Mouse (Mus musculus) lung, postnatal 25 days (tissue): ENCODE data around the gene Mapk8ip1.
A peak's percentile ranks its signal among the peaks of the same experiment; 100 is the strongest.

ENCODE experiments used
- DNase-seq: peaks from one replicate; pipeline ENCODE4 v3.0.0; 2022; ENCODE audit warnings: low spot score

Gene Mapk8ip1

GRCm38 (mm10) chr2:92401091-92401561 is at the start of gene Mapk8ip1:
Mapk8ip1 (minus strand) TSS chr2:92401263.
- no peak for DNase-seq

DNA sequence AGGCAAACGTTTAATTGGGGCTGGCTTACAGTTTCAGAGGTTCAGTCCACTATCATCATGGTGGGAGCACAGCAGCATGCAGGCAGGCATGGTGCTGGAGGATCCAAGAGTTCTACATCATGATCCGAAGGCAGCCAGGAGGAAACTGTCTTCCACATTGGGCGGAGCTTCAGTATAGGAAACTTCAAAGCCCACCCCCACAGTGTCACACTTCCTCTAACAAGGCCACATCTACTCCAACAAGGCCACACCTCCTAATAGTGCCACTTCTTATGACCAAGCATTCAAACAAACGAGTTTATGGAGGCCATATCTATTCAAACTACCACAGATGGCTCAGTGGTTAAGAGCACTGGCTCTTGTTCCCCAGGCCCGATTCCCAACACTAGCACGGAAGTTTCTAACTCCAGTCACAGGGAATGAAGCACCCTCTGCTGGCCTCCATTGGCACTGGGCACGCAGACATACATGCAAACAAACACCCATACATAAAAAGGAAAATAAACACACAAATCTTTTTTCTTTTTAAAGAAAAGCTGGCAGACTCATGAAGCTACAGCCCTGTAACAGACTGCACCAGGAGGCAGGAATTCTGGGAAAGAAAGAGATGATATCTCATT is 46.2 kb upstream of the Mapk8ip1 start:
- no peak for DNase-seq

DNA sequence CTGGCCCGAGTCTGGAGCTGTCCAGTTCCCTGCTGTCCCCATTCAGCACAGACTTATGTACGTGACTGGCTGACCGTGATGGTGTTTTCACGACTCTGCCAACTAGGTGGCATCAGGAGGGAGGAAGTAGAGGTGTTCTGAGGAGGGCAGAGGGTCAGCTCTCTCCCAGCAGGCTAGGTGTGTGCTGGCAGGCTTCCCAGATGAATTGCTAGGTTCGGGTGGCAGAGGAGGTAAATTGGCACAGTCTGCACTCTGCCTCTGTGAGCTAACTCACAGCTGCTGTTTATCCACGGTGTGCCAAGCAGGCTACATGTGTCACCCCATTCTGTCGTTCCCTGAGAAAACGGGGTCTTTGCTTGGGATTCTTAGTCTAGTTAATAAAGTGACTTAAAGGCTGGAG is 45.6 kb upstream of the Mapk8ip1 start:
- no peak for DNase-seq

GRCm38 (mm10) chr2:92445890-92446289 is 44.8 kb upstream of the Mapk8ip1 start:
- DNase-seq, result no peak

DNA sequence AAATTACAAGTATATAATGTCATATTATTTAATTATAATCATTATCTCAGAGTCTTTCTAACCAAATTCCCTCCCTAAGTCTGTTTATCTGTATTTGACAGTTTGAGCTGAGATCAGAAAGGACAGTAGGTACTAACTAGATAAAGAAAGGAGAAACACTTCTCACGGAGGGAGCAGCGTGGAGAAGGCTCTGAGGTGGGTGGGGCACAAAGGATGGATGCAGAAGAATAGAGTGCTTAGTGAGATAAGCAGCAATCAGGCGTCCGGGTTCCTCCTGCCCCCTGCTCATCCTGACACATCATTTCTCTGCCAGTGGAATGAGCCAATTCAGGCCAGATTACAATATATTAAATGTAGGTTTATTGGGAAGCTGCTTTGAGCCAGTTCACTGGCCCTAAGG is 43.3 kb upstream of the Mapk8ip1 start:
- no peak for DNase-seq

- no peak for DNase-seq
Measured at GRCm38 (mm10) chr2:92443313-92443712, 42.2 kb upstream of the Mapk8ip1 start.

- no peak for DNase-seq
Measured at GRCm38 (mm10) chr2:92442419-92443001, 41.4 kb upstream of the Mapk8ip1 start.

GRCm38 (mm10) chr2:92440432-92440831 is 39.4 kb upstream of the Mapk8ip1 start:
- DNase-seq, result no peak

- no peak for DNase-seq
Measured at GRCm38 (mm10) chr2:92438567-92438966, 37.5 kb upstream of the Mapk8ip1 start.

GRCm38 (mm10) chr2:92437875-92438274 is 36.8 kb upstream of the Mapk8ip1 start:
- peak; percentile 88 for DNase-seq

DNA sequence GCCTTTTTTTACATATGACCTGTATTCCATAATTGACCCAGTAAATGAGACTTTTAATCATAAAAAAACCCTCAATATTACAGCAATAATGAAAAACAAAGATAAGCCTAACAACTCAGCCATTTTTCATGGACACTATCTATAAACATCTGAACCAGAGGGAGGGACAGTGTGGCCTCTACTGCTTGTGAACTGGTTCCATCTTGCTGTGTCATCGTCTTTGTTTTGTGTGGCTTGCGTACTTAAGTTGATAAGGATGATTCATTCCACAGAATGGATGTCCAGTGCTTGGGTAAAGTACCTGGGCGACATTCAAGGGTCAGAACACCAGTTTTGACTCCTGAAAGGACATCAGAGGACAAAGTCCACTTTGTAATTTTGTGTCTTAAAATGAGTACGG is 36.3 kb upstream of the Mapk8ip1 start:
- no peak for DNase-seq

- no peak for DNase-seq
Measured at GRCm38 (mm10) chr2:92435023-92435422, 34.0 kb upstream of the Mapk8ip1 start.

- DNase-seq, result peak; percentile 61
Measured at GRCm38 (mm10) chr2:92434375-92434745, 33.3 kb upstream of the Mapk8ip1 start.

DNA sequence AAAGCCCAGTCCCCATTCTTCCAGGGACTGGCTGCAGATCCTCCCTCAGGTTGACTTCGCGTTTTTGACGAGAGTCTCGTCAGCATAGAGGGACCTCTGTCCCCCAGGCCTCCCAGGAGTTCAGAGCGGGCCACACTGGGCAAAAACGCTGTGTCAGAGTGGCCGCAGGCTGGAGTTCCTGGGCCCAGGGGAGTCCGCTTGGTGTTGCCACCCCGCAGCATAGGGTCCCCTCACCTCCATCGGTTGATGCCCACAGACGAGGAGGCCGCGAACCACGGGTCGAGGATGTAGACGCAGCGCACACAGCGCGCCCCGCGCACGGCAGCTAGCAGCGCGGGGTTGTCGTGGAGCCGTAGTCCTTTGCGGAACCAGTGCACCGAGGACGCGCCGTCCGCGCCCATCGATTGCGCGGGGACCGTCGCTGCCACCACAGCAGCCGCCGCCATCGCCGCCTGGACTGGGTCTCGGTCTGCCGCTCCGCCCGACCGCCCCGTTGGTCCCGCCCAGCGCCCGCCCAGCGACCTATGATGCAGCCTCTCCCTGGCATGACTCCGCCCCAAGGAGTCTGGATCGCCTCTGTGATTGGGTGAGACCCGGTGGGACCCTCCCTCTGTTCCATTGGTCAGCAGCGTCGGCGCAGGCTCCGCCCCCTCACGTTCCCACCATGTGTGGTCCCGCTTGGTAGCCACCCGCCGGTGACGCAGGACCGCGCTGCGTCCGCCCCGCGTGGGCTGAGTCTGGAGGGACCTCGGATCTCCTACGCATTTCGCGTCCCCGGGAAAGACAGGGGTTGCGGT is 32.7 kb upstream of the Mapk8ip1 start, which contains the start of gene Cry2:
Cry2 (minus strand) TSS at position 466 of the 797 bp plus-strand sequence.
- peak; percentile 99 for DNase-seq

DNA sequence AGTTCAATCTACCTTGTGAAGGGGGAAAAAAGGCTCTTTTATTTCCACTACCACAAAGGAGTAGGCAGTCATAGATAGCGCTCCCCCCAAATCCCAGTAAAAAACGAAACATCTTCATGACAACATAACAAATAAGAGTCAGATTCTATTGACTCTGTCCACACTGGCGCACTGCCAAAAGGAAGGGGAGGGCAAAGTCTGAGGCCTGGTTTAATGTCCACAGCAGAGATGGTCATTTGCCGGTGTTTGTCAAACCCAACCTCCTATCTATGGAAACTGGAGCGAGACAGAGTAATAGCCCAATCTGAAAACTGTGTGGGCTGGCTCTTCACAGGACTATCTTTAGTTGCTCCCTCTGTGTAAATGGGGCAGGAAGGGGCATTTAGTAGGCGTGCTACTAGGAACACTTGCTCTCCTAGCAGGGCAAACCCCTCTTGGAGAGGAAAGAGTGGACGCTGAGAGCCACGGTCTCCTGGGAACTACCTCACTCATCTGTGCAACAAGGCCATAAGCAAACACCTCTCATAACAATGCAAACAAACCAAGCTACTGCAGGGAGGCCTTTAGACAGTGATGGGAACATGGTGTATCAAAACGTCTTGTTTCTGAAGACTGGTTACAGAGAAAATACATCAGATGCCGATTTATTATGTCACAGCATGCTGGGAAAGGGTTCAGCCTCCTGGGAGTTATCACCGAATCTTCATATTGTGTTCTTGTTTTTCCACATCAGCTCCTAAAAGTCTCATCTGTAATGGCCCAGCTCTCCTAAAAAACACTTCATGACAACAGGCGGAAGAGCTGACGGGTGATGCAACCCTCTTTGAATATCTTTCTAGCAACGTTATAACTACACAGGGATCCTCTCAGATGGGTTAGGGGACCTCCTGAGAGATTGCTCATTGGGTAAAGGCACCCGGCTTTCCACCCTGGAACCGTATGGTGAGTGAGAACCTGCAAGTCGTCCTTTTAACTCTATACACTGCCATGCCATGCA is 31.5 kb upstream of the Mapk8ip1 start:
- DNase-seq, result peak; percentile 79

- DNase-seq, result no peak
Measured at GRCm38 (mm10) chr2:92431611-92432179, 30.6 kb upstream of the Mapk8ip1 start.

DNA sequence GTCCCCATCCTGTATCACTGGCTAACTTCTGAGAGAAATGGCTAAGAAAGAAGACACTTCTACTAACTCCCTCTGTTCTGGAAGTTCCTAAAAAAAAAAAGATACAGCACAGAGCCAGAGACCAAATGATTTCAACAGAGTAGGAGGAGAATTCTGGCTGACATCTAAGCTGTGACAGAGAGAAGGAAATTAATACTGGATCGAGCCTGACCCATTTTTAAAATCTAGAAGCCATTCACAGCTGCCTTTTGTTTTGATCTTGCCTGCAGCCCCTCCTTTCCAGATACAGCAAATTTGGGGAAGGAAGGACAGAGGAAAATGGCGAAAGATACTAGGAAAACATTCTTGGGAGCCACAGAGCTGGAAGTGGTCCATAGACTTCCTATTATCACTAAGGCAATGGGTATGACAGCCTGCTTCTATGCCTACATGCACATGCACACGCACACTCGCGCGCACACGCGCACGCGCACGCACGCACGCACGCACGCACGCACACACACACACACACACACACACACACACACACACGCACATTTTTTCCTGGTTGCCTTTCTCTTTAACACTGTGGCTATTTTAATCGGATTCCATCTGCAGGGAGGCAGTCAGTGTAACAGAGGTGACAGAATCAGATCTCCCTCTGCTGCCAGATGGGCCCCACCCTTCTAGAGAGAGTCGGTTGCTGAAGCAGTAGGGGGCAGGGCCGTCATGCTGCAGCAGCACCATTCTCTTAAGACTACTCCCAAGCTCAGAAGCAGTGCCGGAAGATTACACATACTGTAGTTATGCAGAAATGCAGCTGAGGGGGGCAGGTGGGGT is 29.9 kb upstream of the Mapk8ip1 start:
- peak; percentile 74 for DNase-seq

DNA sequence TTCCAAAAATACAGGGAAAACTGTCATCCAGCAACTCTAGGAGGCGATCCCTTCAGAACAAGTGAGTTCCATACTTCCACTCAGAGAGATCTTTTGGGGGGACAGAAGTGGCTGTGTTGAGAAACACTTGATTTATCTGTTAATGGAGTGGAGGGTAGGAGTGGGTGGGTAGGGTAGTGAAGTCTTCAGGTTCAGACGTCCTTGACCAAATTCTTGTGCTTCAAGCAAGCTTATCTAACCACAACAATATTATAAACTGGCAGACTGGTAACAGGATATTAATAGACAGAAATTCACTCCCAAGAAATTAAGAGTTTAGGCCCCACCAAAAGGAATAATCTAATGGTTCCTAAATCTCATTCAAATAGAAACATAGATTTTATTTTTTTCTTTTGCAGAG is 29.0 kb upstream of the Mapk8ip1 start:
- no peak for DNase-seq

DNA sequence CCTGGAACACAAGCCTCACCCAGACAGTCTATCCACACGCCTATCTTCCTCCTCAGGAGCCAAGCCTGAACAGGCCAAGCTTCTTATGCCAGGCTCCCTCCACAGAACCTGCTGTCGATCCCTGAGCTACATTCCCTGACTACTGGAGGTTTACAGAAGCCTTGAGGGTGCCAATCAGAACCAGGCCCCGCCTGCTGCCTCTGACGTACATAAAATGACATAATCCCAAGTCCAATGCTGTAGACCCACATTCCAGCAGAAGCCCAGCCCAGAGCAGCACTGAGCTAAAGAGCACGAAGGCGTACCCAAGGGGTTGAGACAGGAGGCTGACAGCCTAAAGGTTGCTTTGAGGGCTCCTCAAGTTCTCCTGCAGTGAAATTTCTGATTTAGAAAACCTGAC is 26.8 kb upstream of the Mapk8ip1 start:
- DNase-seq, result peak; percentile 94

DNA sequence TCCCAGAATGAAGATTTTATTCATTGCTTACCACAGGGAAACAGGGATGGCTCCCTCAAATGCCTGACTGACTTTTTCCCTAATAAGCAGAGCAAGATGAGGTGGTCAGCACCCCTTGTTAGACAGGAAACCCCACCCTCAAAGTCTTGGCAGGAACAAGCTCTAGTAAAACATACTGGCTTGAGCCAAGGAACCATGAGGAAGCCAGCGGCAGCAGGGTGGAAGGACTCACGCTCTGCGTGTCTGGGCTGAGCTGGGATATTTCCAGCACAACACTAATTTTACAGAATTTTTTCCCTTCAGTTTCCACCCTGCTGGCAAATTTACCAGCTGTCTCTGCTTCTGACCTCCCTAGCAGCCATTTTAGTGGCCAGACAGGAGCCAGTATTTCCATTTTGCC is 25.4 kb upstream of the Mapk8ip1 start:
- peak; percentile 50 for DNase-seq

GRCm38 (mm10) chr2:92425366-92425765 is 24.3 kb upstream of the Mapk8ip1 start:
- no peak for DNase-seq
